Mouse (Mus musculus): ENCODE data around the gene Tmem268.

The Tmem268 gene

GRCm38 (mm10) chr4:63600786-63601185 lies 42.2 kb downstream of the Tmem268 start:
- DNase-seq (ENCODE audit: low spot score in 2 of 2): no peak

- no peak for DNase-seq (ENCODE audit: low spot score in 2 of 2)
These were observed 42.7 kb downstream of the Tmem268 start for GRCm38 (mm10) chr4:63601263-63601662.

DNA sequence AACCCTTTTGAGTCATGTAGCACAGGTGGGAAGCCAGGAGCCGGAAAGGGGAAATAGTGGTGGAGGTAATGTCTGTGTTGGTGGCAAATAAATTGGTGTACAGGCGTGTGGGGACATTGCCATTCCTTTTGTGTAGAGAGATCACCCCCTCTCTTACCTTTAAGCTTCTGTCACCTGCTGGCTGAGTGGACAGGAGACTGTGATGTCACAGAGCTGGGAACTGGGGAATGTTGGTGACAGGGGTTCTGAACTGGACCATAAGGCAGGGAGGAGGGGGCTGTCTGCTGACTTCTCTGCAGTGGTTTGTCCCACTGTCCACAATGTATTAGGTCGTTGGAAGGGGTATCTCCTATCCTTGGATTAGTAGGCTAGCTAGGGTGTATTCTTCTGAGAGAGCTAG lies 46.4 kb downstream of the Tmem268 start, which contains the start of gene Gm11213:
Gene Gm11213, minus strand, starts transcription at position 317 of the 400 bp plus-strand sequence.
- DNase-seq (ENCODE audit: low spot score in 2 of 2): no peak

DNA sequence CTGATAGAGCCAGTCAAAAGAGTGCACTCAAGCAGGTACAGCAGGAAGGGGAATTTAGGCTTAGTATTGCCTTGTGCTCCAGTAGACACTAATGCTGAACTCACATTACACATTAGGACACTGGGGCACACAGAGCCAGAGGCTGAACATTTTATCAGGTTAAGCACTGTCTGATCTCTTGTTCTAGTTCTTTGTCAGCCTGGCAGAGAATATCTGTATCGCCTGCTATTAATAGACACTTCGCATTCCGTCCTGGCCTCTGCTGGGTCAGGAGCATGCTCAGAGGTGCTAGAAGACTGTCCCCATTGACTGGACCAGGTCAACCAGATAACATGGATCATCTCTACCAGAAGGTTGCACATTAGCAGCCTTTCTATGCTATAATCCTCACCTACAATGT lies 47.0 kb downstream of the Tmem268 start:
- peak; percentile 40 to 57 for DNase-seq (ENCODE audit: low spot score in 2 of 2)

GRCm38 (mm10) chr4:63605968-63606367 lies 47.4 kb downstream of the Tmem268 start:
- no peak for DNase-seq (ENCODE audit: low spot score in 2 of 2)

DNA sequence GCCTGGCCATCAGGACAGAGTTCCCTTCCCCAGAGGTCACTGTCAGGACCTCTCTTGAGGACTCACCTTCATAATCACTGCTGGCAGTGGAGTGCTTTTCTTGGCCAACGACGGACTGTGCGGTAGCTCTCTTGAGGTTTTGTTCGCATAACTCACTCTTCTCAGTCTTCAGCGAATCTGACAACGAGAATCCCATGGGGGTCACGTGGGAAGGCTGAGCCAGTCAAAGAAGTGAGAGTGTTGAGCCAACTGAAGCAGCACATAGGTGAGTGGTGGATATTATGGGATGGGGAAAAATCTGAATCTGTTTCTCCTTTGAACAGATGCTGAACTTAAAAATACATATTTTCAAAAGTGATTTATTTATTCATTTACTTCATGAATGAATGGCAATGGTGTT lies 49.8 kb downstream of the Tmem268 start:
- no peak for DNase-seq (ENCODE audit: low spot score in 2 of 2)

DNA sequence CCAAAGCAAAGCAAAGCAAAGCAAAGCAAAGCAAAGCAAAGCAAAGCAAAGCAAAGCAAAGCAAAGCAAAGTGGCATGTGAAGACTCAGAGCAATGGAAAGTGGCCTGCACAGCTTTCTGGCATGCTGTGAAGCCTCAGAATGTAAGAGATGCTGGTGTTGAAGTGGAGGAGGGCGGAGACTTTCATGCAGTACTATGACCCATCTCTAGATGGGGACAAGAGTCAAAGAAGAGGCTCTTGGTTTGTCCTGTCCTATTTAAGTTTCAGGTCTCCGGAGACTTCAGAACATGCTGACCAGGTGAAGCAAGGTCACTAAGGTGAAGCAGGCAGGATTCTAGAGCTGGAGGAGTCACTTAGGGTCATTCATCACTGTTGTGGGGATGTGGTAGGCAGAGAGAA lies 63.3 kb downstream of the Tmem268 start:
- no peak for DNase-seq (ENCODE audit: low spot score in 2 of 2)

GRCm38 (mm10) chr4:63622378-63622835 lies 63.8 kb downstream of the Tmem268 start, which contains the start of gene Tex48:
Gene Tex48 (minus strand): TSS chr4:63622428.
- DNase-seq (ENCODE audit: low spot score in 2 of 2): no peak

GRCm38 (mm10) chr4:63625563-63626080 lies 67.0 kb downstream of the Tmem268 start:
- no peak for DNase-seq (ENCODE audit: low spot score in 2 of 2)

DNA sequence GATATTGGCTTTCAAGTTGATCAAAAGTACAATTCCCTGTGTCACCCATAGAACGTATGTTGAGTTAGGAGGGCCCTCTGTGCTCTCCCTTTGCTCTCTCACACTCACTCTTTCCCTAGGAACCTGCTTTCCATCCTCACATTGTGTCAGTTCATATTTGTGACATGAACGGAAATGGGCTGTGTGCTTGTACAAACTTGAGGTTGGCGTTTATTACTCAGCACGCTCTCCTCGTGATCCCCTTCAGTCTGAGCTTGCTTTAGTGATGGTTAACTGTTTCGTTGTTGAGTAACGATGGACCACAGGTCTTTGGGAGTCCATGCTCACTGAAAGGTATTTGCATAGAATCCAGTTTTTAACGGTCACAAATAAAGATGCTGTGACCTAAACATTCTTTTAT lies 68.5 kb downstream of the Tmem268 start:
- no peak for DNase-seq (ENCODE audit: low spot score in 2 of 2)

GRCm38 (mm10) chr4:63633181-63633580 lies 74.6 kb downstream of the Tmem268 start:
- no peak for DNase-seq (ENCODE audit: low spot score in 2 of 2)

Data from heart, adult 9 months (tissue).